Mouse (Mus musculus) cerebellum, adult 2 months (tissue): ENCODE measurements around the gene Tifa. TPM values are rescaled to one million over a fixed set of nuclear protein-coding genes. Genes with fewer than 3 reads are reported as not detected.

Experiments
- DNase-seq, 2 experiments: peaks; one replicate each; pipeline ENCODE4 v3.0.0; 2021
- H3K27ac ChIP-seq: fragments of 200-500 bp; 2 replicates; pipeline ENCODE4 v1.5.1; 2012; ENCODE audit warnings: low read length, control low read depth, inconsistent platforms; ENCODE audit not compliant: insufficient read depth
- H3K27me3 ChIP-seq: fragments of 200-500 bp; 2 replicates; pipeline ENCODE4 v1.6.1; 2012; ENCODE audit warnings: inconsistent platforms, mild to moderate bottlenecking, low read length, moderate library complexity; ENCODE audit not compliant: control insufficient read depth, insufficient read depth
- H3K4me1 ChIP-seq: fragments of 200-500 bp; 2 replicates; pipeline ENCODE4 v1.6.1; 2011; ENCODE audit warnings: low read length; ENCODE audit not compliant: control insufficient read depth, insufficient read depth
- H3K4me3 ChIP-seq: fragments of 200-500 bp; replicated peaks from 2 replicates; pipeline ENCODE3; 2011; ENCODE audit warnings: mild to moderate bottlenecking, low read depth, low read length, control low read depth; ENCODE audit not compliant: insufficient read depth
- CTCF ChIP-seq: fragments of 200-500 bp; IDR thresholded peaks from 2 replicates; pipeline ENCODE4 v1.5.1; 2011; ENCODE audit warnings: low read depth, mild to moderate bottlenecking, control low read depth, low read length, moderate library complexity, borderline replicate concordance; ENCODE audit not compliant: insufficient read depth
- POLR2A ChIP-seq: fragments of 200-500 bp; IDR thresholded peaks from 2 replicates; pipeline ENCODE4 v1.6.1; 2011; ENCODE audit warnings: low read length, control low read depth, borderline replicate concordance; ENCODE audit not compliant: insufficient read depth
- WGBS: fragments of 180-500 bp; shearing (Covaris S2); methylation state at CpG from one replicate; pipeline ENCODE4 v1.1.7; 2018; 5-methylcytosine and 5-hydroxymethylcytosine counted together
- polyA plus RNA-seq: library from polyadenylated mRNA; depleted of rRNA; stranded (reverse); fragments of >200 nt; gene quantifications from 2 replicates; pipeline ENCODE4 v1.2.3, GENCODE M21; 2012

The Tifa gene
- polyA plus RNA-seq, 1 experiment, result 4.3 TPM

- DNase-seq, result no peak
- TF ChIP-seq POLR2A (no peak), CTCF (no peak)
- 89% methylated on average over 2 of the region's 2 CpGs for WGBS
- H3K4me3 ChIP-seq, result no peak overlapping the region
- H3K4me1 ChIP-seq, result no peaks in the 10 kb centered on the region
- no peaks in the 10 kb centered on the region; the same call in 1 of the 2 replicates for H3K27me3 ChIP-seq
- no peak overlapping the region for H3K27ac ChIP-seq
Measured at GRCm38 (mm10) chr3:127843324-127843940, 53.8 kb downstream of the Tifa start.

GRCm38 (mm10) chr3:127843941-127844327, 54.3 kb downstream of the Tifa start:
- no peaks in the 10 kb centered on the region; the same call in 1 of the 2 replicates for H3K27me3 ChIP-seq
- H3K27ac ChIP-seq, result no peak overlapping the region
- 88% methylated on average over 5 of the region's 5 CpGs for WGBS
- no peaks in the 10 kb centered on the region for H3K4me1 ChIP-seq
- no peak for TF ChIP-seq POLR2A
- no peak for TF ChIP-seq CTCF
- no peak overlapping the region for H3K4me3 ChIP-seq
- no peak for DNase-seq

DNA sequence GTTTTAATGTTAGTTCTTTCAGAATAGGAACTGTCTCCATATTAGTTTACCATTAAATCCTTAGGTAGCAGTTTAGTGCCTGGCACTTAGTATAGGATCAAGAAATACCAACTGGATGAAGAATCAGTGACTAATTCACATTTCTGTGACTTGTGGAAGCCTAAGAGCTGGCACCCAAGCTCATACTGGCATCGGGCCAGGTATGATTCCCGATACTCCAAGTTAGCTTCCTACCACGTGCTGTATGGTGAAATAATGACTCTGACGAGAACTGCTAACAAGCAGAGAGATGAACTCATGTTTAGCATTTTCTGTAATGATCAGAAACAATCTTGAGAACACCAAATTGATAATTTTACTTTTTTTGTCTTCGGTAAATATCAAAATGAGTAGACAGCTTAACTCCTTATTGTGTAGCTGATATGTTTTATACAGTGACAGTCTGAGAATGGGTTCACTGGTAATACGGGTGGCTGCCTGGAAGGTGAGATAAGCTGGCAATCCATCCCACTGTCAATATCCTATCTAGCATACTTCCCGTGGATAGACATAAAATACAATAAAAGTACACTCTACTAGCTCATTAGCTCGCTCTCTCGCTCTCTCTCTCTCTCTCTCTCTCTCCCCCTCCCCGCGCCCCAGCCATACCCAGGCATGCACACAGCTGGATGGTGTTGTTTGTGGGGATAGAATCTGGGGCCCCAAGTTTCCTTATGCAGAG, 58.6 kb downstream of the Tifa start:
- H3K27ac ChIP-seq, result no peak overlapping the region
- H3K4me3 ChIP-seq, result no peak overlapping the region
- no peaks in the 10 kb centered on the region for H3K4me1 ChIP-seq
- 63% methylated on average over 11 of the region's 11 CpGs for WGBS
- TF ChIP-seq CTCF (no peak), POLR2A (no peak)
- no peak for DNase-seq
- H3K27me3 ChIP-seq, result no peaks in the 10 kb centered on the region; the same call in 1 of the 2 replicates

DNA sequence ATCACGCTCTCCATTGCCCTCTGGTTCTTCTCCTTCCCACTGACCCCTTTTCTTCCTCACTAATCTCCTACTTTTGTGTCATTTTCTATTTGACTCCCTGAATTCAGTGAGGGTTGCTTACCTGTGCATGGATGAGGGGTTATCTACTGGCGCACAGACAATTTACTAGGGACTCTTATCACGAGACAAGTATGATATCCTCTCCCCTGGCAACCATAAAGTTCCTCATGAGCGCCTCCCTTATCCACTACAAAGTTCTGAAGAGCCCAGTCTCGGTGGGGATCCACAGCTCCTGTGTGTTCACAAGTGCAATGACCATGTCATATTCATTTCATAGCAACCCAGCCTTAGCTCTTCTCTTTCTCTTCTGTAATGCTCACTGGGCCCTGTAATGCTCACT, 60.3 kb downstream of the Tifa start:
- DNase-seq, result no peak

GRCm38 (mm10) chr3:127850776-127851646, 61.4 kb downstream of the Tifa start:
- TF ChIP-seq POLR2A, result no peak
- no peak for TF ChIP-seq CTCF
- DNase-seq, result no peak
- no peaks in the 10 kb centered on the region for H3K4me1 ChIP-seq
- WGBS, result 69% methylated on average over 9 of the region's 9 CpGs
- no peak overlapping the region for H3K27ac ChIP-seq
- no peak overlapping the region for H3K4me3 ChIP-seq
- no peaks in the 10 kb centered on the region for H3K27me3 ChIP-seq

More for the DNA sequence above, 60.3 kb downstream of the Tifa start:
- no peak for TF ChIP-seq POLR2A
- no peak for TF ChIP-seq CTCF
- WGBS, result 73% methylated on average over 5 of the region's 5 CpGs
- H3K27ac ChIP-seq, result no peak overlapping the region
- no peak overlapping the region for H3K4me3 ChIP-seq
- no peaks in the 10 kb centered on the region; the same call in 1 of the 2 replicates for H3K27me3 ChIP-seq
- H3K4me1 ChIP-seq, result no peaks in the 10 kb centered on the region

DNA sequence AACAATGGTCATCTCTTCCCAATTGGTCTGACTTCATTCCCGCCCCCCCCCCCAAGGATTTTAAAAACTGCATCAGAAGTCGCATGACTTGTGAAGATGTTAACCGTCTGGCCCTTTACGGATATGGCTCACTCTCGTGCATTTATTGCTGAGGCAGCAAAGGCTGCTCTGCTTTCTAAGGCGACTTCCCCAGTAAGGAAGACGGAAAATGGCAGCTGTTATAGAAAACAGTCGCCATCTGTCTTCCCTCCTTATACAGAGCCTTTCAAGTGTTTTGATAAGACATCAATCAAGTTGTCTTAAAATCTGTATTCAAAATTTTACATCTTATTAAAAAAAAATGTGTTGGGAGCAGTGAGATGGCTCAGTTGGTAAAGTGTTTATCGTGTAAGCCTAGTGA, 63.1 kb downstream of the Tifa start:
- H3K4me1 ChIP-seq, result no peaks in the 10 kb centered on the region
- H3K27ac ChIP-seq, result no peak overlapping the region
- TF ChIP-seq CTCF (no peak), POLR2A (no peak)
- H3K27me3 ChIP-seq, result no peaks in the 10 kb centered on the region
- H3K4me3 ChIP-seq, result no peak overlapping the region
- 69% methylated on average over 9 of the region's 9 CpGs for WGBS
- no peak for DNase-seq

DNA sequence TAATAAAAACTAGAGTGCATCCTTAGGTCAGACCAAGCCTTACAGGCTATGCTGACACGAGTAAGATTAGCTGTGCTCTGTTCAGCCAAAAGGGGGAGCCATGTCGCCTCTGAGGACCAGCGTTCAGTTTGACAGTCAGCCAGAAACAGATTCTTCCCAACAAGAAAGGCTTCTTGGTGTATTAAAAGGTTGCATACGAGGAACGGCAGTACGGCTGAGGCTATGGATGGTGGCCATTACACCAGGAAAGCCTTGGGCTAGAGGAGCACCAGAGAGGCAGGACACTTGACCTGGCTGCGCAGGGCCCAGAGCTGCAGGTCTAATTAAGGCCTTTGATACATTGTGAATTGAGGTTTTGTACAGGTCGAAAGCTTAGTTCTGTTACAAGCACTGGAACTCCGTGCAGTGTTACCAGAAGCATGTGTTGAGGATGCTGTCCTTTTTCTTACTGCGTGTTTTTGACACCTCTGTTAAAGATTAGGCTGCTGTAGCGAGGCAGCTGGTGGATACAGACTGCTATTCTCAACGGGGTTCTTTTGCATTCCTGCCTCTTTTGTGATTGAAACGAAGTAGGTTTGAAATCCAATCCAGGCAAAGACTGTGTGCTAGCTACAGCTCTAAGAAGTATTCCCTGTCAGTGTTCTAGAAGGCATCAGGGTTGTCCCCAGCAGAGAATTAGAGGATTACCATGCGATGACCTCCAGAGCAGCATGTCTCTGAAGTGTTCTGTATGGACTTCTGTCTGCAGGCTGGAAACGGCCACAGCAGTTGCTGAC, 64.0 kb downstream of the Tifa start:
- Histone ChIP-seq H3K27me3 (no peaks in the 10 kb centered on the region; the same call in 1 of the 2 replicates), H3K27ac (no peak overlapping the region), H3K4me1 (no peaks in the 10 kb centered on the region), H3K4me3 (no peak overlapping the region)
- no peak for TF ChIP-seq POLR2A
- peak; percentile 72 for TF ChIP-seq CTCF
- WGBS, result 29% methylated on average over 15 of the region's 15 CpGs
- peak; percentile 69 to 70 for DNase-seq
